Mouse (Mus musculus): ENCODE data around the gene Cyp1a2. TPM values are rescaled to one million over a fixed set of nuclear protein-coding genes. Genes with fewer than 3 reads are reported as not detected.

Gene Cyp1a2
- total and polyA plus RNA-seq, 3 experiments: not detected

- TF ChIP-seq TCF12 (IDR thresholded peaks at IDR 0.05; ENCODE audit: low read depth, low read length) (no peak), E2F4 (IDR thresholded peaks at IDR 0.05; ENCODE audit: insufficient replicate concordance, low read depth, low read length) (no peak), SMC3 (IDR thresholded peaks at IDR 0.05; ENCODE audit: low read depth, low read length) (no peak), ZC3H11A (IDR thresholded peaks at IDR 0.05; ENCODE audit: low read depth, low read length) (no peak), POLR2A (IDR thresholded peaks at IDR 0.05; ENCODE audit: low read depth, low read length) (no peak), HCFC1 (IDR thresholded peaks at IDR 0.05; ENCODE audit: low read depth, low read length) (no peak), RCOR1 (conservative IDR thresholded peaks at IDR 0.05; ENCODE audit: low read depth, low read length) (no peak), MAFK (IDR thresholded peaks at IDR 0.05; ENCODE audit: insufficient replicate concordance, low read length) (no peak), TBP (conservative IDR thresholded peaks at IDR 0.05; ENCODE audit: low read depth, low read length) (no peak), USF1 (IDR thresholded peaks at IDR 0.05; ENCODE audit: low read depth, low read length) (no peak), MAZ (IDR thresholded peaks at IDR 0.05; ENCODE audit: low read depth, low read length) (no peak)
- no peaks in the 10 kb centered on the region for H3K4me1 ChIP-seq (ENCODE audit: control insufficient read depth in 1 of 2, insufficient read depth in 2 of 2)
- no peak overlapping the region for H3K9ac ChIP-seq (ENCODE audit: insufficient read depth, low read depth)
- peaks cover 25% of the 10 kb centered on the region for H3K27me3 ChIP-seq (replicated peaks)
- H3K9me3 ChIP-seq (replicated peaks; ENCODE audit: low read length): no peaks in the 10 kb centered on the region
- H3K27ac ChIP-seq (ENCODE audit: insufficient read depth, low read depth): no peak overlapping the region
- H3K4me3 ChIP-seq (replicated peaks in 1 of 3; ENCODE audit: low read depth in 2 of 3, low read length in 2 of 3, poor library complexity in 1 of 3): no peak overlapping the region
- H3K4me2 ChIP-seq (ENCODE audit: insufficient read depth, low read depth, poor library complexity, severe bottlenecking): no peak overlapping the region
- in situ Hi-C loops (cut with MboI; ENCODE audit: low pct_ligation_motif_present, low pct_unique_long_range_greater_than_20kb, low sequenced_read_pairs): no loop called here
- DNase-seq (ENCODE audit: extremely low read depth): no peak
- dilution Hi-C loops (cut with MboI; ENCODE audit: extremely low pct_ligation_motif_present, extremely low pct_unique_long_range_greater_than_20kb, low sequenced_read_pairs): no loop called here
- no peaks in the 10 kb centered on the region for H3K36me3 ChIP-seq (replicated peaks in 1 of 2; ENCODE audit: control insufficient read depth in 1 of 2, insufficient read depth in 1 of 2, low read length in 1 of 2)
- H3K79me2 ChIP-seq (replicated peaks; ENCODE audit: control insufficient read depth, extremely low read depth, insufficient read depth, poor library complexity, severe bottlenecking): no peaks in the 10 kb centered on the region
Measured at GRCm38 (mm10) chr9:57686011-57686410, 2.5 kb upstream of the Cyp1a2 start.

GRCm38 (mm10) chr9:57681411-57681810 lies 2.1 kb downstream of the Cyp1a2 start:
- H3K27ac ChIP-seq (ENCODE audit: insufficient read depth, low read depth): no peak overlapping the region

More at GRCm38 (mm10) chr9:57681411-57681810, 2.1 kb downstream of the Cyp1a2 start:
- H3K27me3 ChIP-seq (replicated peaks): peaks cover 43% of the 10 kb centered on the region
- dilution Hi-C loops (cut with MboI; ENCODE audit: extremely low pct_ligation_motif_present, extremely low pct_unique_long_range_greater_than_20kb, low sequenced_read_pairs) (no loop called here), in situ Hi-C loops (cut with MboI; ENCODE audit: low pct_ligation_motif_present, low pct_unique_long_range_greater_than_20kb, low sequenced_read_pairs) (no loop called here)
- H3K4me2 ChIP-seq (ENCODE audit: insufficient read depth, low read depth, poor library complexity, severe bottlenecking): no peak overlapping the region
- H3K79me2 ChIP-seq (replicated peaks; ENCODE audit: control insufficient read depth, extremely low read depth, insufficient read depth, poor library complexity, severe bottlenecking): no peaks in the 10 kb centered on the region
- DNase-seq (ENCODE audit: extremely low read depth): no peak
- no peak overlapping the region for H3K9ac ChIP-seq (ENCODE audit: insufficient read depth, low read depth)
- H3K4me1 ChIP-seq (ENCODE audit: control insufficient read depth in 1 of 2, insufficient read depth in 2 of 2): no peaks in the 10 kb centered on the region
- no peak for TF ChIP-seq EP300 (IDR thresholded peaks at IDR 0.05; ENCODE audit: low read length)
- TF ChIP-seq ZKSCAN1 (IDR thresholded peaks at IDR 0.05; ENCODE audit: borderline replicate concordance, low read depth, low read length): no peak
- no peak for TF ChIP-seq KAT2A (IDR thresholded peaks at IDR 0.05; ENCODE audit: insufficient replicate concordance, low read length)
- TF ChIP-seq ZMIZ1 (IDR thresholded peaks at IDR 0.05; ENCODE audit: low read depth, low read length): no peak
- no peak for TF ChIP-seq MAFK (IDR thresholded peaks at IDR 0.05; ENCODE audit: insufficient replicate concordance, low read length)
- no peak for TF ChIP-seq NRF1 (IDR thresholded peaks at IDR 0.05; ENCODE audit: low read depth, low read length)
- no peak for TF ChIP-seq SIN3A (IDR thresholded peaks at IDR 0.05; ENCODE audit: low read length)
- no peak for TF ChIP-seq RAD21 (IDR thresholded peaks at IDR 0.05; ENCODE audit: low read depth, low read length)
- TF ChIP-seq ZC3H11A (IDR thresholded peaks at IDR 0.05; ENCODE audit: low read depth, low read length): no peak
- no peak for TF ChIP-seq CTCF (conservative IDR thresholded peaks at IDR 0.05 in 1 of 2, IDR thresholded peaks at IDR 0.05 in 1 of 2; ENCODE audit: low read depth in 2 of 2, low read length in 2 of 2)
- TF ChIP-seq TCF12 (IDR thresholded peaks at IDR 0.05; ENCODE audit: low read depth, low read length): no peak
- TF ChIP-seq ETS1 (conservative IDR thresholded peaks at IDR 0.05; ENCODE audit: low read depth, low read length): no peak
- TF ChIP-seq IRF4 (IDR thresholded peaks at IDR 0.05; ENCODE audit: low read depth, low read length): no peak
- TF ChIP-seq GABPA (IDR thresholded peaks at IDR 0.05; ENCODE audit: insufficient replicate concordance, low read depth, low read length): no peak
- no peak for TF ChIP-seq NELFE (IDR thresholded peaks at IDR 0.05; ENCODE audit: low read depth, low read length)
- no peak for TF ChIP-seq MAX (IDR thresholded peaks at IDR 0.05; ENCODE audit: low read length)
- TF ChIP-seq SMC3 (IDR thresholded peaks at IDR 0.05; ENCODE audit: low read depth, low read length): no peak
- no peak for TF ChIP-seq USF2 (conservative IDR thresholded peaks at IDR 0.05; ENCODE audit: low read depth, low read length)
- H3K36me3 ChIP-seq (replicated peaks in 1 of 2; ENCODE audit: control insufficient read depth in 1 of 2, insufficient read depth in 1 of 2, low read length in 1 of 2): no peaks in the 10 kb centered on the region
- no peaks in the 10 kb centered on the region for H3K9me3 ChIP-seq (replicated peaks; ENCODE audit: low read length)
- H3K4me3 ChIP-seq (replicated peaks in 1 of 3; ENCODE audit: low read depth in 2 of 3, low read length in 2 of 3, poor library complexity in 1 of 3): no peak overlapping the region

Measured in CH12.LX (cell line).